Mouse (Mus musculus): Measurements from ENCODE around the gene Bnip1. TPM values are rescaled to one million over a fixed set of nuclear protein-coding genes. Genes with fewer than 3 reads are reported as not detected.

Gene Bnip1
- polyA plus RNA-seq, 1 experiment: 24.5 TPM

GRCm38 (mm10) chr17:26838191-26838910 lies 57.5 kb downstream of the Bnip1 start:
- Histone ChIP-seq H3K27me3 (ENCODE audit: control insufficient read depth, insufficient read depth, low read length) (peaks cover 32% of the 10 kb centered on the region; the same call in 1 of the 2 replicates), H3K4me3 (ENCODE audit: control insufficient read depth, insufficient read depth, low read length) (no peak overlapping the region), H3K4me1 (replicated peaks; ENCODE audit: control insufficient read depth, insufficient read depth, low read length) (no peaks in the 10 kb centered on the region), H3K36me3 (ENCODE audit: control insufficient read depth, insufficient read depth, low read length) (no peaks in the 10 kb centered on the region), H3K27ac (ENCODE audit: control insufficient read depth, insufficient read depth, low read length) (no peak overlapping the region)
- TF ChIP-seq CTCF (IDR thresholded peaks at IDR 0.05; ENCODE audit: borderline replicate concordance, control insufficient read depth, extremely low read depth, insufficient read depth, low read length, poor library complexity): no peak
- no peak for TF ChIP-seq POLR2A (IDR thresholded peaks at IDR 0.05; ENCODE audit: control insufficient read depth, extremely low read depth, insufficient read depth, low read length, poor library complexity)
- no peak for DNase-seq
- WGBS: 10% methylated on average over 37 of the region's 37 CpGs

GRCm38 (mm10) chr17:26838911-26839717 lies 58.2 kb downstream of the Bnip1 start:
- Histone ChIP-seq H3K36me3 (ENCODE audit: control insufficient read depth, insufficient read depth, low read length) (no peaks in the 10 kb centered on the region), H3K27ac (ENCODE audit: control insufficient read depth, insufficient read depth, low read length) (no peak overlapping the region), H3K4me3 (ENCODE audit: control insufficient read depth, insufficient read depth, low read length) (no peak overlapping the region), H3K4me1 (replicated peaks; ENCODE audit: control insufficient read depth, insufficient read depth, low read length) (no peaks in the 10 kb centered on the region), H3K27me3 (ENCODE audit: control insufficient read depth, insufficient read depth, low read length) (peaks cover 38% of the 10 kb centered on the region; the same call in 1 of the 2 replicates)
- 4% methylated on average over 85 of the region's 87 CpGs for WGBS
- DNase-seq: no peak
- TF ChIP-seq POLR2A (IDR thresholded peaks at IDR 0.05; ENCODE audit: control insufficient read depth, extremely low read depth, insufficient read depth, low read length, poor library complexity): no peak
- TF ChIP-seq CTCF (IDR thresholded peaks at IDR 0.05; ENCODE audit: borderline replicate concordance, control insufficient read depth, extremely low read depth, insufficient read depth, low read length, poor library complexity): no peak

GRCm38 (mm10) chr17:26839718-26840438 lies 59.0 kb downstream of the Bnip1 start:
- WGBS: 10% methylated on average over 26 of the region's 26 CpGs
- no peak for DNase-seq
- H3K36me3 ChIP-seq (ENCODE audit: control insufficient read depth, insufficient read depth, low read length): no peaks in the 10 kb centered on the region
- H3K4me1 ChIP-seq (replicated peaks; ENCODE audit: control insufficient read depth, insufficient read depth, low read length): no peaks in the 10 kb centered on the region
- TF ChIP-seq CTCF (IDR thresholded peaks at IDR 0.05; ENCODE audit: borderline replicate concordance, control insufficient read depth, extremely low read depth, insufficient read depth, low read length, poor library complexity): no peak
- no peak for TF ChIP-seq POLR2A (IDR thresholded peaks at IDR 0.05; ENCODE audit: control insufficient read depth, extremely low read depth, insufficient read depth, low read length, poor library complexity)
- H3K27me3 ChIP-seq (ENCODE audit: control insufficient read depth, insufficient read depth, low read length): peaks cover 42% of the 10 kb centered on the region; the same call in 1 of the 2 replicates
- no peak overlapping the region for H3K4me3 ChIP-seq (ENCODE audit: control insufficient read depth, insufficient read depth, low read length)
- H3K27ac ChIP-seq (ENCODE audit: control insufficient read depth, insufficient read depth, low read length): no peak overlapping the region

- 33% methylated on average over 9 of the region's 9 CpGs for WGBS
- no peak overlapping the region for H3K27ac ChIP-seq (ENCODE audit: control insufficient read depth, insufficient read depth, low read length)
- DNase-seq: no peak
- peaks cover 42% of the 10 kb centered on the region; the same call in 1 of the 2 replicates for H3K27me3 ChIP-seq (ENCODE audit: control insufficient read depth, insufficient read depth, low read length)
- H3K4me1 ChIP-seq (replicated peaks; ENCODE audit: control insufficient read depth, insufficient read depth, low read length): no peaks in the 10 kb centered on the region
- no peak for TF ChIP-seq POLR2A (IDR thresholded peaks at IDR 0.05; ENCODE audit: control insufficient read depth, extremely low read depth, insufficient read depth, low read length, poor library complexity)
- TF ChIP-seq CTCF (IDR thresholded peaks at IDR 0.05; ENCODE audit: borderline replicate concordance, control insufficient read depth, extremely low read depth, insufficient read depth, low read length, poor library complexity): no peak
- H3K36me3 ChIP-seq (ENCODE audit: control insufficient read depth, insufficient read depth, low read length): no peaks in the 10 kb centered on the region
- H3K4me3 ChIP-seq (ENCODE audit: control insufficient read depth, insufficient read depth, low read length): no peak overlapping the region
Measured at GRCm38 (mm10) chr17:26840439-26840780, 59.5 kb downstream of the Bnip1 start.

- no peak for DNase-seq
- 11% methylated on average over 48 of the region's 48 CpGs for WGBS
- Histone ChIP-seq H3K36me3 (ENCODE audit: control insufficient read depth, insufficient read depth, low read length) (no peaks in the 10 kb centered on the region), H3K4me3 (ENCODE audit: control insufficient read depth, insufficient read depth, low read length) (no peak overlapping the region), H3K27ac (ENCODE audit: control insufficient read depth, insufficient read depth, low read length) (no peak overlapping the region), H3K4me1 (replicated peaks; ENCODE audit: control insufficient read depth, insufficient read depth, low read length) (no peaks in the 10 kb centered on the region), H3K27me3 (ENCODE audit: control insufficient read depth, insufficient read depth, low read length) (peaks cover 42% of the 10 kb centered on the region; the same call in 1 of the 2 replicates)
- TF ChIP-seq CTCF (IDR thresholded peaks at IDR 0.05; ENCODE audit: borderline replicate concordance, control insufficient read depth, extremely low read depth, insufficient read depth, low read length, poor library complexity) (no peak), POLR2A (IDR thresholded peaks at IDR 0.05; ENCODE audit: control insufficient read depth, extremely low read depth, insufficient read depth, low read length, poor library complexity) (no peak)
Measured at GRCm38 (mm10) chr17:26840922-26841731, 60.3 kb downstream of the Bnip1 start.

All from thymus, adult 2 months (tissue).